Mouse (Mus musculus): Measurements from ENCODE around the gene Tm9sf3. TPM values are rescaled to one million over a fixed set of nuclear protein-coding genes. Genes with fewer than 3 reads are reported as not detected.

Tm9sf3 gene
- polyA plus RNA-seq, 1 experiment from 2014 or later, result 105 TPM

Other genes starting within 250 kb of the Tm9sf3 start
- 0.22 TPM in 1 of 2 replicates, not detected in the other for gene Dntt, start 234.7 kb downstream of the Tm9sf3 start, polyA plus RNA-seq (2015; fragmentation: Nextera tagmentation; extraction: Ambion mirVana)
- gene Opalin, start 186.9 kb downstream of the Tm9sf3 start, polyA plus RNA-seq (2015; fragmentation: Nextera tagmentation; extraction: Ambion mirVana), result not detected in 2 replicates
- 1.1 and 1.4 TPM in 2 replicates for gene Tll2, start 57.2 kb downstream of the Tm9sf3 start, polyA plus RNA-seq (2015; fragmentation: Nextera tagmentation; extraction: Ambion mirVana)
- gene Pik3ap1, start 121.1 kb upstream of the Tm9sf3 start, polyA plus RNA-seq (2015; fragmentation: Nextera tagmentation; extraction: Ambion mirVana), result 1.6 and 1.7 TPM in 2 replicates
- 26.4 and 26.6 TPM in 2 replicates for gene Lcor, start 218.6 kb upstream of the Tm9sf3 start, polyA plus RNA-seq (2015; fragmentation: Nextera tagmentation; extraction: Ambion mirVana)

Measured in neural tube, embryonic 13.5 days (tissue).